Mouse (Mus musculus) heart, postnatal 0 days (tissue): ENCODE results near the gene Prdm1. TPM values are rescaled to one million over a fixed set of nuclear protein-coding genes. Genes with fewer than 3 reads are reported as not detected.

Source experiments
- ATAC-seq: fragments of 200-750 bp; cut with Nextera tagmentation; 2 replicates; pipeline ENCODE4 v1.8.0; 2017; ENCODE audit warnings: low read depth, moderate number of reproducible peaks, moderate library complexity; ENCODE audit not compliant: insufficient read depth
- DNase-seq: peaks from one replicate; pipeline ENCODE4 v3.0.0-alpha.2; 2016; ENCODE audit warnings: low spot score
- H3K27ac ChIP-seq: fragments of 300-500 bp; sonication (generic); 2 replicates; pipeline ENCODE4 v1.5.1; 2014; ENCODE audit warnings: low read depth, mild to moderate bottlenecking
- H3K27me3 ChIP-seq: fragments of 300-500 bp; sonication (generic); 2 replicates; pipeline ENCODE4 v1.6.1; 2014; ENCODE audit warnings: low read length, mixed read lengths; ENCODE audit not compliant: control insufficient read depth, insufficient read depth
- H3K36me3 ChIP-seq: fragments of 300-500 bp; sonication (generic); replicated peaks from 2 replicates; pipeline ENCODE4 v1.6.1; 2014; ENCODE audit warnings: low read length, mixed read lengths; ENCODE audit not compliant: control insufficient read depth, insufficient read depth
- H3K4me1 ChIP-seq: fragments of 300-500 bp; sonication (generic); 2 replicates; pipeline ENCODE4 v1.6.1; 2014; ENCODE audit warnings: antibody characterized with exemption; ENCODE audit not compliant: control insufficient read depth, insufficient read depth
- H3K4me2 ChIP-seq: fragments of 300-500 bp; sonication (generic); 2 replicates; pipeline ENCODE4 v1.6.1; 2014; ENCODE audit warnings: low read depth, mild to moderate bottlenecking, low read length, moderate library complexity
- H3K4me3 ChIP-seq: fragments of 300-500 bp; sonication (generic); 2 replicates; pipeline ENCODE4 v1.5.1; 2014; ENCODE audit warnings: low read depth, low read length
- H3K9ac ChIP-seq: fragments of 300-500 bp; sonication (generic); replicated peaks from 2 replicates; pipeline ENCODE4 v1.6.1; 2014; ENCODE audit warnings: low read depth, low read length, mixed read lengths
- H3K9me3 ChIP-seq: fragments of 300-500 bp; sonication (generic); replicated peaks from 2 replicates; pipeline ENCODE4 v1.6.1; 2016; ENCODE audit warnings: low read length; ENCODE audit not compliant: control insufficient read depth
- CTCF ChIP-seq: IDR thresholded peaks from 2 replicates; pipeline ENCODE4 v1.5.1; 2016; ENCODE audit warnings: antibody characterized with exemption, control low read depth, low read depth
- EP300 ChIP-seq: IDR thresholded peaks from 2 replicates; pipeline ENCODE4 v1.6.1; 2016; ENCODE audit warnings: antibody characterized with exemption, low read depth
- WGBS: fragments of 180-500 bp; shearing (Covaris S2); extraction: QIAGEN DNeasy Blood & Tissue Kit; methylation state at CpG from one replicate; pipeline ENCODE4 v1.1.7; 2014; 5-methylcytosine and 5-hydroxymethylcytosine counted together
- polyA plus RNA-seq: library from polyadenylated mRNA; unstranded; fragments of >200 nt; fragmentation: Nextera tagmentation; extraction: Ambion mirVana; gene quantifications from 2 replicates; pipeline ENCODE4 v1.2.1, GENCODE M21; 2015
- total RNA-seq: library from RNA; depleted of rRNA; stranded (reverse); fragments of >200 nt; gene quantifications from 2 replicates; pipeline ENCODE4 v1.2.3, GENCODE M21; 2014; ENCODE audit warnings: low replicate concordance

The Prdm1 gene
- total and polyA plus RNA-seq, 2 experiments from 2014 or later = 0.63 to 1.1 TPM

GRCm38 (mm10) chr10:44553648-44554047 is 25.3 kb upstream of the Prdm1 start:
- no peak overlapping the region for H3K4me3 ChIP-seq
- no peaks in the 10 kb centered on the region for H3K27me3 ChIP-seq
- H3K36me3 ChIP-seq = no peaks in the 10 kb centered on the region
- no peak overlapping the region for H3K9ac ChIP-seq
- no peaks in the 10 kb centered on the region for H3K9me3 ChIP-seq
- 87% methylated on average over 1 of the region's 1 CpGs for WGBS
- no peak for ATAC-seq
- H3K27ac ChIP-seq = no peak overlapping the region
- no peaks in the 10 kb centered on the region for H3K4me1 ChIP-seq
- no peak for TF ChIP-seq CTCF
- DNase-seq = no peak
- no peak overlapping the region for H3K4me2 ChIP-seq

GRCm38 (mm10) chr10:44539033-44539578 is 10.8 kb upstream of the Prdm1 start:
- no peaks in the 10 kb centered on the region for H3K27me3 ChIP-seq
- H3K4me3 ChIP-seq = no peak overlapping the region
- no peaks in the 10 kb centered on the region for H3K4me1 ChIP-seq
- 18% methylated on average over 14 of the region's 14 CpGs for WGBS
- DNase-seq = no peak
- H3K27ac ChIP-seq = no peak overlapping the region
- H3K9ac ChIP-seq = no peak overlapping the region
- TF ChIP-seq CTCF (no peak), EP300 (no peak)
- no peaks in the 10 kb centered on the region for H3K36me3 ChIP-seq
- ATAC-seq = no peak
- H3K9me3 ChIP-seq = no peaks in the 10 kb centered on the region
- peak overlapping the region; percentile 35 for H3K4me2 ChIP-seq

DNA sequence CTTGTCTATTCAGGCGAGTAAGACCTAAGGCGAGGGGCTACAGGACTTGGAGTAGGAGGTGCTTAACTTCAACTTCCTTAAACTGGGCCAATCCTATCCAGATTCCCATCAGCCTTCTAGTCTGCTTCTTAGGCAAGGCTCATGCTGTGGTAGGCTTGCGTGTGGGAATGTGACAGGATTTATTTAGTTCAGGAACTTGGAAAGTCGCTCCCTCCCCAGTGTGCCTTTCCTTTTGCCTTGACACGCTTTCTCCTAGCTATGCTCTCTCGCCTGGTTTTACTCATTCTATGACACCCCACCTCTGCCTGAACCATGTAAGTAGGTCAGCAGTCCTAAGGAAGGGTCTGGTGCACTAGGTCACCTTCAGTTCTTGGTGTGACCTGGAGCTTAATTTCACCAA is 9.8 kb upstream of the Prdm1 start:
- no peak overlapping the region for H3K4me2 ChIP-seq
- H3K9ac ChIP-seq = no peak overlapping the region
- H3K27me3 ChIP-seq = 0 out of 2 replicates have a peak, but pooled peaks cover 3% of the 10 kb centered on the region
- 78% methylated on average over 6 of the region's 6 CpGs for WGBS
- H3K27ac ChIP-seq = no peak overlapping the region
- H3K36me3 ChIP-seq = no peaks in the 10 kb centered on the region
- no peak for TF ChIP-seq CTCF
- TF ChIP-seq EP300 = no peak
- no peaks in the 10 kb centered on the region for H3K4me1 ChIP-seq
- no peak overlapping the region for H3K4me3 ChIP-seq
- H3K9me3 ChIP-seq = no peaks in the 10 kb centered on the region
- ATAC-seq (no peak), DNase-seq (no peak)

- ATAC-seq = no peak
- no peak overlapping the region for H3K27ac ChIP-seq
- no peak for DNase-seq
- no peaks in the 10 kb centered on the region for H3K9me3 ChIP-seq
- H3K27me3 ChIP-seq = peaks cover 54% of the 10 kb centered on the region
- no peaks in the 10 kb centered on the region for H3K36me3 ChIP-seq
- TF ChIP-seq EP300 = no peak
- TF ChIP-seq CTCF = no peak
- H3K4me3 ChIP-seq = peak overlapping the region; percentile 59
- H3K9ac ChIP-seq = peak overlapping the region; percentile 35; the same call in 1 of the 2 replicates
- H3K4me1 ChIP-seq = peaks cover 5% of the 10 kb centered on the region; the same call in 1 of the 2 replicates
- WGBS = 15% methylated on average over 5 of the region's 5 CpGs
- H3K4me2 ChIP-seq = peak overlapping the region; percentile 76
These were observed 1.7 kb upstream of the Prdm1 start for GRCm38 (mm10) chr10:44530067-44530360.

DNA sequence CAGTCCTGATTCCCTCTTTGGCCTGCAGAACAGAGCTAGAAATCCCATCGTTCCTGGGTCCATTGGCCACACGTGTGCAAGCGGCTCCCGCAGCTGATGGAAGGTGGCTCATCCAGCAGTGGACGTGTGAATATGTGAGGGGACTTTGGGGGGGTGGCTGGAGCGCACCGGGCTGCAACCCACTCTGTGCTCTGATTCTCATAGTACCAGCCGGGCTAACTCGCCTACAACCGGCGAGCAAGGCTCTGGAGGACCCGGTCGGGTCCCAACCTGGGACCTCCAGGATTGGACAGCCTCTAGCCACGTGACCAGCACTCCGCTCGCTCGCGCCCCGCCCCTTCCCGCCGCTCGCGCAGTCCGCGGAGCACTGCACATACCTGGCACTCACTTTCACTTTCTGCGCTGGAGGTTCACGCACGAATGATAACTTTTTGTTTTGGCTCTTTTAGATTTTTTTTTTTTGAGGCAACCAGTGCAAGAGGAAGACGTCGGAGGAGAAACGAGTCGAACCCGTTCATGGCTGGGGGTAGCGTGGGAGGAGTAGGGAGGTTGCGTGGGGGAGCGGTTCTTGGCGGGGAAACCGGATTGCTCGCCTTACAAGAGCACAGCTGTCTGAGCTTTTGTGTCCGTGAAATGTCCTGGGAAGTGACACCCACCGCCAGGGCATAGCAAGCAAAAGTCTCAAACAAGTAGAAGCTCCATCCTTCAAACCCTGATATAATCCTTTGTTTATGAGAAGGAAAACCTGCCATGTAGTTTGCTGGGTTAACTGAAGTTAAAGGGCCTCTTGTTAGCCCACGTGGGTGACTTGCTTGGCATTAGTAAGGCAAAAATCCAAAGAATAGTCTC is 1.1 kb upstream of the Prdm1 start:
- Histone ChIP-seq H3K4me3 (peak overlapping the region; percentile 59), H3K4me1 (peaks cover 5% of the 10 kb centered on the region; the same call in 1 of the 2 replicates), H3K9ac (peak overlapping the region; percentile 35), H3K4me2 (peak overlapping the region; percentile 76), H3K27me3 (peaks cover 60% of the 10 kb centered on the region), H3K36me3 (no peaks in the 10 kb centered on the region), H3K9me3 (no peaks in the 10 kb centered on the region), H3K27ac (no peak overlapping the region)
- ATAC-seq = peak; percentile 100
- under 1% methylated on average over 42 of the region's 42 CpGs for WGBS
- DNase-seq = peak; percentile 79
- TF ChIP-seq EP300 (no peak), CTCF (no peak)
